Mouse (Mus musculus) erythroblast, embryonic 14.5 days (primary cell): ENCODE measurements around the gene Sox5. TPM values are rescaled to one million over a fixed set of nuclear protein-coding genes. Genes with fewer than 3 reads are reported as not detected.

Experiments
- H3K27me3 ChIP-seq: 2 replicates; pipeline ENCODE4 v1.6.1; 2012; ENCODE audit warnings: inconsistent platforms; ENCODE audit not compliant: control insufficient read depth
- H3K36me3 ChIP-seq: 2 replicates; pipeline ENCODE4 v1.6.1; 2012; ENCODE audit warnings: mild to moderate bottlenecking, inconsistent platforms; ENCODE audit not compliant: control insufficient read depth
- H3K4me1 ChIP-seq: 2 replicates; pipeline ENCODE4 v1.6.1; 2012; ENCODE audit warnings: inconsistent platforms; ENCODE audit not compliant: control insufficient read depth
- H3K4me3 ChIP-seq: replicated peaks from 2 replicates; pipeline ENCODE3; 2012; ENCODE audit warnings: moderate library complexity, mild to moderate bottlenecking, inconsistent platforms
- H3K9me3 ChIP-seq: 2 replicates; pipeline ENCODE4 v1.6.1; 2012; ENCODE audit warnings: low read length, inconsistent platforms, mixed read lengths; ENCODE audit not compliant: control insufficient read depth
- GATA1 ChIP-seq: IDR thresholded peaks from 2 replicates; pipeline ENCODE4 v1.6.1; 2012; ENCODE audit warnings: low read length, inconsistent platforms, mixed read lengths
- TAL1 ChIP-seq: IDR thresholded peaks from 3 replicates; pipeline ENCODE4 v1.6.1; 2012; ENCODE audit warnings: low read length, inconsistent platforms, mixed read lengths
- polyA plus RNA-seq: library from polyadenylated mRNA; stranded (reverse); fragments of >175 nt; gene quantifications from 2 replicates; pipeline ENCODE4 v1.2.3, GENCODE M21; 2012

Gene Sox5
- polyA plus RNA-seq, 1 experiment: not detected

DNA sequence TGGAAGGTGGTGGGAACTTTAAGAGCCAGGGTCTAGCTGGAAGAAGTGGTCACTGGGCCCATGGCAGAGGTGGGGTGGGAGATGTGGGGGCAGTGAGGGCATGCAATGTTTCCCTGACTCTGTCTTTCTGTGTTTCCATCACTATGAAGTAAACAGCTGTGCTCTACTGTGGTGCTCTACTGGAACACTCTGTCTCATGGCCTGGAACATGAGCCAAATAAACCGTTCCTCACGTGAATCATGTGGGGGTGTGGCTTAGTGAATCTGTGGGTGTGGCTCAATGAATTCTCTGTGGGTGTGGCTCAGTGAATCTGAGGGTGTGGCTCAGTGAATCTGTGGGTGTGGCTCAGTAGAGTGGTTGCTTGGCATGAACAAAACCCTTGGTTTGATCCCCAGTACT, 42.0 kb downstream of the Sox5 start:
- Histone ChIP-seq H3K4me3 (no peak overlapping the region), H3K9me3 (peaks cover 2% of the 10 kb centered on the region; the same call in 1 of the 2 replicates), H3K36me3 (no peaks in the 10 kb centered on the region), H3K27me3 (no peaks in the 10 kb centered on the region), H3K4me1 (no peaks in the 10 kb centered on the region; the same call in 1 of the 2 replicates)
- TF ChIP-seq TAL1: no peak
- no peak for TF ChIP-seq GATA1

DNA sequence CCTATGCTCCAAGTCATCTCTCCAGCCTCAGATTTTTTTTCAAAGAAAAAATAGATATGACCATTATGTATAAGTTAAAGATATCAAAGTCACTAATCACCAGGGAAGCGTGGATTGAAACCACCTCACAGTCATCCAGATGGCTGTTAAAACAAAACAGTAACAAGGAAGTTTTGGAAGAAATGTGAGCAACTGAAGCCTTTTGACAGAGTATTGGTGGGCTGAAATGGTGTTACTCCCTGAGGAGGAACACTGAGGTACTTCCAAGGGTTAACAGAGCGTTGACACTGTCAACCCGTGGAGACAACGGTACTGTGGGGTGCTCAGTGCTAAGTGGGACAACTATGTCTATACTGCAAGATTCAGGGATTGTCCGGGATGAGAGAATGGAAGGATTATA, 44.0 kb downstream of the Sox5 start:
- Histone ChIP-seq H3K4me1 (no peaks in the 10 kb centered on the region; the same call in 1 of the 2 replicates), H3K27me3 (no peaks in the 10 kb centered on the region), H3K4me3 (no peak overlapping the region), H3K9me3 (peaks cover 2% of the 10 kb centered on the region; the same call in 1 of the 2 replicates), H3K36me3 (no peaks in the 10 kb centered on the region)
- no peak for TF ChIP-seq TAL1
- TF ChIP-seq GATA1: no peak

DNA sequence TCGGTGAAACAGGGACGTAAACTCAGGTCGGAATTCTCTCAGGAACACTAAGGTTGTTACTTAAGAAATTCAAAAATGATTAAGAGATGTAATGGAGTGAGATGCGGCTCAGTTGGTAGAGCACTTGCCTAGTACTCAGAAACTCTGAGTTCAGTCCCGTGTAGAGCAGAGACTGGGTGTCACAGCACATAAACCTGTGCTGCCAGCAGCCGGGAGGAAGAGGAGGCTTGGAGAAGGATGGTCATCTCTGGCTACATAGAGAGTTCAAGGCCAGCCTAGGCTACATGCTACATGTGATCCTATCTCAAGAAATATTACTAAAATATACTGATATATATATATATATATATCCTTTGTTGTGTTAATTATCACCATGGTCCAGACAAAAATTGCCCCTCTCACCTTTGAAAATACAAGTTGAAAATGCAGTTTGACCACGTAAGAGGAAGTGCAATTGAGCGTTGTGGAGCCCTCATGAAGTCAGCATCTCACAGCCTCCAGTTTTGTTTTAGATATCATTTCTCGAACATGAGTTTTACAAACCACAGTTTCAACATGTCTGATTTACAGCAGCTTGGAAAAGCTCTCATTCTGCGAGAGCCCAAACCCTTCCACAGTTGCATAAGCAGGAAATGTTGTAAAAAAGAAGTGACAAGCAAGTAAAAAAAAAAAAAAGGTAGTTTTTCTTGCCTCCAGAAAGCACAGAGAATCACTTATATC, 50.4 kb downstream of the Sox5 start:
- no peak overlapping the region for H3K4me3 ChIP-seq
- H3K36me3 ChIP-seq: no peaks in the 10 kb centered on the region
- no peaks in the 10 kb centered on the region for H3K27me3 ChIP-seq
- TF ChIP-seq GATA1 (no peak), TAL1 (no peak)
- H3K4me1 ChIP-seq: no peaks in the 10 kb centered on the region
- H3K9me3 ChIP-seq: no peaks in the 10 kb centered on the region

DNA sequence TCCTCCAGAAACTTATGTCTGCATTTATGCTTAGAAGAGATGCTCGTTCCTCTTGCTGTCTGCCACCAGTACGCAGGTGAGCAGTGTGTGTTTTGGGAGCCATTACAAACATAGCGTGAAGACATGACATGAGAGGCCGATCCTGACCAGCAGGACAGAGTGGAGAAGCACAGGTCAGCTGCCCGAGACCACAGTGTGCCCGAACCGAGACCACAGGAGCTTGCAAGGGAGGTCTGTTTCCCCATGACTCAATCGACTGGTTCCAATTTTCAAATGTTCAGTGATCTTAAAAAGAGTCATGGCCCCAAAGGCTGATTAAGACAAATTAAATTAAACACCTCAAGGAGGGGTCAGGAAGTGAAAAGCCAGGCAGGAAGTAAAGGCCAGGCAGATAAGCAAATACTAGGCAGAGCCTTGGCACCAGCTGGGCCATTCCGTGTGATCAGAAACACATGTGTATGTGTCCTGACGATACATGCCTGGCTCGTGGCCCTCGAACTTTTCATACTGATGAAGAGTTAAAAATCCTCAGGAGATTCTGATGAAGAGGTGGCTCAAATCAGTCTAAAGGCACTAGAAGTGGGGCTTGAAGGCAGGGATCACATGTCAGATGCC, 58.1 kb downstream of the Sox5 start:
- no peak for TF ChIP-seq GATA1
- TF ChIP-seq TAL1: no peak
- H3K36me3 ChIP-seq: no peaks in the 10 kb centered on the region
- H3K4me1 ChIP-seq: peaks cover 8% of the 10 kb centered on the region
- H3K4me3 ChIP-seq: no peak overlapping the region
- no peaks in the 10 kb centered on the region for H3K27me3 ChIP-seq
- H3K9me3 ChIP-seq: peaks cover 13% of the 10 kb centered on the region

DNA sequence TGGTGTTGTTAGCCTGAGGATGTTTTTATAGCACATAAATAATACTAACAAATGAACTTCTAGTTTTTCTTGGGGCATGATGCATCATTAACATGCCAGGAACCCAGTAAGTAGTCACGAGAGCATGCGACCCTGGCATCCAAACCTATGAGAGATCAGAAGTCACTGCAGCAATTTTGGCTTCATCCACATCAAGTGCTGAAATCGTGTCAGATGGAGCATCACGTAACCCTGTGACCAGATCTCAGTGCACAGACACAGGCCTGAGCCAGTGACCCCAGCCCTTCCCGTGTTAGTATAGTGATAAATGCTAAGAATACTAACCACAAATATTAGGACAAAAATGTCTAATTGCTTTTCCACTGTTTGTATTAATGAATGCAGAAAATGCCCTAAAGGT, 58.8 kb downstream of the Sox5 start:
- Histone ChIP-seq H3K4me1 (peaks cover 8% of the 10 kb centered on the region), H3K27me3 (no peaks in the 10 kb centered on the region), H3K9me3 (peaks cover 13% of the 10 kb centered on the region), H3K4me3 (no peak overlapping the region), H3K36me3 (no peaks in the 10 kb centered on the region)
- TF ChIP-seq TAL1 (no peak), GATA1 (no peak)

DNA sequence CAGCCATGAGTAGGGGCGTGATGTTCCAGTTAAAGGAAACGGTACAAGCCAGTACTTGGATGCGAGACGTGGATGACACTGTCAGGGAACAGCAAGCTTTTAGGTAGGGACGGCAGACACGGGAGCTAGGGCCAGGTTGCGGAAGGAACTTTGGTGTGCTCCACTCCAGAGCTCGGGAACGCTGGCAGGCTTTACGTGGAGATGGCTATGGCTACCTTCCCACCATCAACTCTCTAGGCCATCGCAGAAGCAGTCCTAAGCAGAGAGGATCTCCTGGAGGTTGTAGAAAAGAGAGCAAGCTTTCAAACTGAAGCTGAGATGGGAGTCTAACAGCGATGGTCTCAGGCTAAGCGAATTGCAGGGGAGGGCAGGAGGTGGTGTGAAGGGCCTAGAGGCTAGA, 60.9 kb downstream of the Sox5 start:
- Histone ChIP-seq H3K4me3 (no peak overlapping the region), H3K27me3 (no peaks in the 10 kb centered on the region), H3K36me3 (no peaks in the 10 kb centered on the region), H3K9me3 (peaks cover 13% of the 10 kb centered on the region), H3K4me1 (peaks cover 8% of the 10 kb centered on the region)
- TF ChIP-seq TAL1: no peak
- TF ChIP-seq GATA1: no peak

DNA sequence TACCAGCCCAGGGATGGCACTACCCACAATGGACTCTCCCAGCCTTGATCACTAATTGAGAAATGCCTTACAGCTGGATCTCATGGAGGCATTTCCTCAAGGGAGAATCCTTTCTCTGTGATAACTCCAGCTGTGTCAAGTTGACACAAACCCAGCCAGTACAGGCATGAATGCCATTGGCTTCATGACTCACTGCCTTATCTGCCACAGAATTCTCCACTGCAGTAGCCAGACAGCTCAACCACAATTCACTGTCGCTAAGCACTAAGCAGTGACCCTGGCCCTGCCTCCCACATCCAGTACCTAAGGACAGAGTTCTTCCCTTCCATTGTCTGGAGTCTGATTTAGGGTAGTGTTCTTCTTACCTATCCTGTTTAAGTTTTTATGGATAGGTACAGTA, 65.4 kb downstream of the Sox5 start:
- H3K9me3 ChIP-seq: peaks cover 9% of the 10 kb centered on the region
- TF ChIP-seq GATA1 (no peak), TAL1 (no peak)
- H3K36me3 ChIP-seq: no peaks in the 10 kb centered on the region
- no peak overlapping the region for H3K4me3 ChIP-seq
- H3K27me3 ChIP-seq: no peaks in the 10 kb centered on the region
- H3K4me1 ChIP-seq: peaks cover 6% of the 10 kb centered on the region

DNA sequence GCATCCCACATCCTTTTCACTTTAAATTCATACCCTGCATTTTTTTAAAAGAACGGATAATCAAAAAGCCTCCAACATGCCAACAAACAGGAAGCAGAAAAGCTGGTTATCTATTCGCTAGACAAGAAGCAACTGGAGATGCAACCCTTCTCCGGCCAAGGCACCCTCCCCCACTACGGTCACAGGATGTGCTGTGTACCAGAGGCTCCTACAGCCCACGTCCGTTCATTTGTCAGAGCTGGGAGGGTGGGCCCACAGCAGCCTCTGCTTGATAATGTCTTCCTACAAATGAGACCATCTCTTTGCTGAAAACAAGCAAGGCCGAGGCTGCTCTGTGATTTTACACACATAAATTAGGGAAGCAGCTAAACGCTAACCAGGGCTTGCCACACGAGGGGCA, 69.9 kb downstream of the Sox5 start:
- Histone ChIP-seq H3K9me3 (no peaks in the 10 kb centered on the region), H3K36me3 (no peaks in the 10 kb centered on the region), H3K4me1 (peaks cover 2% of the 10 kb centered on the region), H3K27me3 (no peaks in the 10 kb centered on the region), H3K4me3 (no peak overlapping the region)
- no peak for TF ChIP-seq GATA1
- no peak for TF ChIP-seq TAL1

DNA sequence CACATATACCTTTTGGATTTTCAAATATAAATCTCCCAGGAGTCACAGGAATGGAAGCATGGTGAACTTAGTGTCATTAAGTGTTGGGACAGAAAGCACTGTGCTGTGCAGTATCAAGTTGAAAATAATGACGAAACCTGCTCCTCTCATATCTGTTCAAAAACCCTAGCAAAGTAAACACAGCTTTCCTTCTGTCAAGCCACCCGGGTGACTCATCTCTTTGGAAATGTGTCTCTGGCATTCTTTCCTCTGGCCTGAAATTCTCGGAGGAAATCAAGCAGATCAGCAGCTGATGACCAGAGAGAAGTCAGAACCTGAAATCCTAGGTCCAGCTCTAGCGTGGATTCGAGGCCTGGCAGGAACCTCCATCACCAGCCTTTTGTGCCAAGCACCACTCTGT, 71.0 kb downstream of the Sox5 start:
- TF ChIP-seq TAL1 (no peak), GATA1 (no peak)
- no peaks in the 10 kb centered on the region for H3K36me3 ChIP-seq
- H3K4me1 ChIP-seq: peaks cover 2% of the 10 kb centered on the region
- no peaks in the 10 kb centered on the region for H3K27me3 ChIP-seq
- no peaks in the 10 kb centered on the region for H3K9me3 ChIP-seq
- no peak overlapping the region for H3K4me3 ChIP-seq
